Mouse (Mus musculus): ENCODE measurements around the gene Map7d1.

Map7d1 gene

DNA sequence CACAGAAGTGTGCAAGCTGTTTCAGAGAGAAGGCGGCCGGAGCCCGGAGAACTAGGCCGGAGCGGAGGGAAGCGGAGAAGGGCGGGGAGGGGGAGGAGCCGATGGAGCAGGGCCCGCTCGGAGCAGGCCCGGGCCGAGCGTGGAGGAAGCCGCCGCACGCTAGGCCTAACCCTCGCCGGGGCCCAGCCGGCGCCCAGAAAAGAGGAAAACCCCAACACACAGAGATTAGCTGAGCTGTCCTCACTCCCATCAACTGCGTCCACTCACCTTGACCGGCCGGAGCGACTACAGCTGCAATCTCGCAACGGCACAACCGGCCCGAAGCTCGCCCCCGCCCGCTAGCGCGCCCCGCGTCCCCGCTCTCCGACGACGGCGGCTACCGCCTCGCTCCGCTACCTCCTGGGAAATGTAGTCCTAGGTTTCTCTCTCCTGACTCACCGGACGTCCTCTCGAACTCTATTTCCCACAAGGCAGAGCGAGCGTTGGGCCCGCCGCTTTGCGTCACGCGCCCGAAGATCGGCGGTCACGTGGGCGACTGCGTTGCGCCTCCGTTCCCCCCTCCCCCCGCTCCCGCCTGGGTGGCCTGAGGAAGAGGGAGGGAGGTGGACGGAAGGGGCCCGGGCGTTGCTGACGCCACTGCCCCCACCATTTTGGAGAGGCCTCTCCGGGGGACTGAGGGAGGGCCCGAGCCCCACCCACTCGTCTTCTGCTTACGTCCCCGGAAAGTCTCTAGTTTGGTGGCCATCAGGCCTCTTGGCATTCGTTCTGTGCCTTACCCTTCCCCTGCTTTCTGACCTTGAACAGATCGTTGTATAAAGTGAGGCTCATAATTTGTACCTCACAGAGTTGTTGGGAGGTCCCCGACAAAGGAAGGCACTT lies 53.6 kb downstream of the Map7d1 start, which contains the start of gene Thrap3:
Gene Thrap3 (minus strand): TSS at position 458 of the 879 bp plus-strand sequence.
- peak; percentile 98 for DNase-seq (ENCODE audit: low read depth, low spot score)

DNA sequence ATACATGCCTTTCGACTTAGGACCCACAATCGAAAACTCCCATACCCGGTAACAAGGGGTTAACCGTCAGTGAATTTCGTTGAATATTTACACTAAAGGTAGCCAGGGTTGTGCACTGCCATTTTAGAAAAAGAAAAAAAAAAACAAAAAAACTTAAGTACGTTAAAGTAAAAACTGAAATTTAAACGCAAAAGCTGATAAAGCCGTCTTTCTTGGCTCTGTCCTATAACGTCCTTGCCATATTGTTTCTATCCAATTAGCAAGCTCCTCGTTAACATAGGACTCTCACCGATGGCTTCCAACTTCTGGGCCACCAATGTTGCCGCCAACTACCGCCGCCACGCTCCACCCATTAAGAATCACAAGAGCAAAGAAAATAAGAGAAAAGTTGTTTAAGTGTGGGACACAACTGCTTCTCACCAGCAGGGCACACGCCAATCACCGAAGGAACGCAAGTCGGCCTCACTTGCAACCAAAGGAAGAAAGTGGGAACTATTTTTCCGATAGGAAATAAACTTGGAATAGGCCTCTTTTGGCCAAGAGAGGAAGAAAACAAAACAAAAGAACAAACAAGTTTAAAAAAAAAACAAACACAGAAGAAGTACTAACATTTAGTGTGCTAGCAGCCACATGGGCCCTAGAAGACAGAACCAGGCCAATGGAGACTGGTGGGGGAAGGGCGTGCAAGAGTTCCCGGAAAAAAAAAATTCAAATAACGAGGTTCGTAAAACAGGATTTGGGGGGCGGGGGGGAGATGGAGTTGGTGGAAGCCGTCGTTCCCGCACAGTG lies 54.4 kb downstream of the Map7d1 start:
- DNase-seq (ENCODE audit: low read depth, low spot score), result peak; percentile 77

DNA sequence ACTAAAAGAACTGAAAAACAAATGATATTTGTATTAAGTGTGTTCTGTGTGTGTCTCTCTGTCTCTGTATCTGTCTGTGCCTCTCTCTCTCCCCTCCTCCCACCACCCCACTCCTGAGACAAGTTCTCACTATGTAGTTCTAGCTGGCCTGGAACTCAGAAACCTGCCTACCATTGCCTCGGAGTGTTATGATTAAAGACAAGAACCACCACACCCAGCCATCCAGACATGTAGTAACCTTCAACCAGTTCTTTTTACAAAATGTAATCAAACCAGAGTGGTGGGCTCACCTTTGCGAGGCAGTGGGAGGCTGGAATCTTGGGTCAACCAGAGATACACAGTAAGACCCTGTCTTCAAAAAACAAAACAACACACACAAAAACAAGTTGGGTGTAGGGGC lies 55.5 kb downstream of the Map7d1 start:
- no peak for DNase-seq (ENCODE audit: low read depth, low spot score)

DNA sequence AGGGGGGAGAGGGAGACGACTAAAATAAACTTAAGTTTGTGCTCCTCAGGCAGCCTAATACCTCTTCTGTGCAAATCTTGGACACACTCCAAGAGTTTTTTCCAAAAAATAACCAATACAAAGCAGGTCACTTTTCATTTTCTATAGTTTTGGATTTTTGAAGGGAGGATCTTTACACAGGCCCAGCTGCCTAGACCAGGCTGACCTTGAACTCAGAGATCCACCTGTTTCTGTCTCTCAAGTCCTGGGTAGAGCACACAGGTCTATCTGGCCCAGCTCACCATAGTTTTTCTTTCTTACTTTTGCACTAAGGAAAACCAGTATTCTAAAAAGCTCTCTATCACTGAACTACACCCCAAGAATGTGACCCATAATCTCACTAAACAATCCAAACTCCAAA lies 56.1 kb downstream of the Map7d1 start:
- DNase-seq (ENCODE audit: low read depth, low spot score), result no peak

DNA sequence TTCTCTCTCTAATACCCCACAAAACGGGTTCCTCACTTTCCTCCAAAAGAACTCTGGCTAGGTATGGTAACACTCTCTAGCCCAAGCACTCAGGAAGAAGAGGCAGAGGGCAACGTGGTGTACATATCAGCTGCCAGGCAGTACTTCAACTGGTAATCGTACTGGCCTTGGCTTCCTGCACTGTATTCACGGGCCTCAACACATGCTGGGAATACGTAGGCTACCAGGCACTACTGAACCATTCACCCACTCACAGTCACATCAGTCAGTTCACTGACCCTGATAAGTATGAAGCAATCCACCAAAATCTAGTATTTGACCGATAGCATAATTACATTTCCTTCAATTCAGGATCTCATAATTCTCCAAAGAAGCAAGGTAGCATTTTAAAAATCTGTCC lies 56.6 kb downstream of the Map7d1 start:
- DNase-seq (ENCODE audit: low read depth, low spot score), result no peak

DNA sequence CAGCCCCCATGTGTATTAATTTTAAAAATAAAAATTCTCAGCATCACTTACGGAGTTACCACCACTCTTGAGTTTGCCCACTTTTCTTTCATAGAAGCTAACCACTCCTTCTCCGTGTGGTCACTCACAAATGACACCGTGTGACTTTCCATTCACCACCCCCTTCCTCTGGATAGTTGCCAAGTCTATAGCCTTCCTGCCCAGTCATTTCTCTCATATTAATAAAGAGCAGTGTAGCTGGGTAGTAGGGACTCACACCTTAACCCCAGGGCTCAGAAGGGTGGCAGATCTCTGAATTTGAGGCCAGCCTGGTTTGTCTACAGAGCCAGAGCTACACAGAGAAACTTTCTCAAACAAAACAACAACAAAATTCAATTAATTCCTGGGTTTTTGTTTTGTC lies 58.7 kb downstream of the Map7d1 start:
- DNase-seq (ENCODE audit: low read depth, low spot score), result no peak

DNA sequence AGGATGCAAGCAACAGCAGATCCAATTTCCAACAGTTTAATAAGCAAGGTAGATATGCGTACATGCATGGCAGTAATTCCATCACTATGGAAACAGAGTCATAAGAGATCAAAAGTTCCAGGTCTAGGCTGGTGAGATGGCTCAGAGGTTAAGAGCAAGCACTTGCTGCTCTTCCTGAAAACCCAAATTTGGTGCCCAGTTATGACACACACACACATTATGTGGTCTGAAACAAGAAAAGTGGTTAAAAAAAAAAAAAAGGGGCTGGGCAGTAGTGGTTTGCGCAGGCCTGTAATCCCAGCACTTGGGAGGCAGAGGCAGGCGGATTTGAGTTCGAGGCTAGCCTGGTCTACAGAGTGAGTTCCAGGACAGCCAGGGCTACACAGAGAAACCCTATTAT lies 61.2 kb downstream of the Map7d1 start:
- DNase-seq (ENCODE audit: low read depth, low spot score), result no peak

DNA sequence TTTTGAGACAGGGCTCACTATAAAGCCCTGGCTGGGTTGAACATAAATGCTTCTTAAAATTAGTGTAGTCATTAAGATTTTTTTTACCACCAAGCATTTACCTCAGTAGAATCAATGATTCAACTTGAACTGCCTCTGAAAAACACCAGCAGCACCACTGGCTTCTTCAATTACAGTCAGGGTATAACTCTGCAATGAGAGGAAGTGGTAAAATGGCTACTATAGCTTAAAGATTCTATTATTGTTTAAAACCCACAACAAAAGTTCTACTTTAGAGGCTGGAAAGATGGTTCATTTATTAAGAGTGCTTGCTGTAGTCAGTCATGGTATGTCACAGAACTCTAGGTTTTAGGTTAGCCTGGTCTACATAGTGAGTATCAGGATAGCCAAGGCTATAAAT lies 61.9 kb downstream of the Map7d1 start:
- DNase-seq (ENCODE audit: low read depth, low spot score), result no peak

DNA sequence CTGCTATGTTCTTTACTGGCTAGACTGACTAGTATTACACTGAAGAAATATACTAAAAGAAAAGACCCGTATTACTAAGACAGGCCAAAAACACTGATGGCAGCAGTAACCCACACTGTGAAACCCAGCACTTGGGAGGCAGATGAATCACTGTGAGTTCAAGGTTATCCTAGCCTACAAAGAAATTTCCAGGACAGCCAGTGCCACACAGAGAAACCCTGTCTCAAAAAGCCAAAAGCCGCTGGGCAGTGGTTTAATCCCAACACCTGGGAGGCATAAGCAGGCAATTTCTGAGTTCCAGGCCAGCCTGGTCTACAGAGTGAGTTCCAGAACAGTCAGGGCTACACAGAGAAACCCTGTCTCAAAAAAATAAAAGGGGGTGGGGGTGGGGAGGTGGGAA lies 65.5 kb downstream of the Map7d1 start:
- no peak for DNase-seq (ENCODE audit: low read depth, low spot score)

DNA sequence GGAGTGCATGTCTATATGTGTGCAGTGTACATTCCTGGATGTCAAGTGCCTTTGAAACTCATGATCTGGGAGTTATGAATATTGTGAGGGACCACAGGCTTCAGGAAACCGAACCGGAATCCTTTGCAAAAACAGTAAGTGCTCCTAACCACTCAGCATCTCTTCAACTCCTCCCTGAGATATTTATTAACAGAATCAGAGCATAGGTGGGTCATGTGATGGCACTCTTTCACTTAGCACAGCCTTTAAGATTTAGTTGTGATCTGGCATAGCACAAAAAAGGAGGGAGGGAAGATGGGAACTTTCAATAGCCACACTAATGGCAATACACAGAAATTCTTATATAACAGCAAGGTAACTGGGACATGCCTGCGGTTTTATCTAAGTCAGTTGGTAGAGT lies 69.0 kb downstream of the Map7d1 start:
- no peak for DNase-seq (ENCODE audit: low read depth, low spot score)

DNA sequence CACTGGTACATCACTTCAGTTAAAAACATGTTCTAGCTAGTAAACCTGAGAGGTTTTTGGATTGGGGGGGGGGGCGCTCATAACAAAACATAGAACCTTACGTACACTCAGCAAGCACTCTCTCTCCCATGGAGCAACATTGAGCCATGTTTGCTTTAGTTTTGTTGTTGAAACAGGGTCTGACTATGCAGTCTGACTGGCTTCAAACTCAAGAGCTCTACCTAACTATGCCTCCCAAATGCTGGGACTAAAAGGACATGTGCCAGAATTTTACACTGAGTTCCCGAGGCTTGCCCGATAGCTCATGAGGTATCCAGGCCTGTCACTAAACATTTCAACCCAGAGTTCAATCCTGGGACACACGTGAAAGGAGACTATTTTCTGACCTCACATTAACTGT lies 73.1 kb downstream of the Map7d1 start:
- DNase-seq (ENCODE audit: low read depth, low spot score), result no peak
